Mouse (Mus musculus) thymus, postnatal 14 days (tissue): ENCODE data around the gene Tekt3.

Experiments used
- DNase-seq: peaks from one replicate; pipeline ENCODE4 v3.0.0; 2021

The Tekt3 gene

GRCm38 (mm10) chr11:63061446-63061845 is at the start of gene Tekt3:
Gene Tekt3 (plus strand): TSS chr11:63061654.
- DNase-seq: no peak

GRCm38 (mm10) chr11:63017327-63018082 is 43.9 kb upstream of the Tekt3 start:
- no peak for DNase-seq

- DNase-seq: no peak
Measured at GRCm38 (mm10) chr11:63018083-63018622, 43.3 kb upstream of the Tekt3 start.

- no peak for DNase-seq
Measured at GRCm38 (mm10) chr11:63020633-63021032, 40.8 kb upstream of the Tekt3 start.

GRCm38 (mm10) chr11:63021141-63021806 is 40.2 kb upstream of the Tekt3 start:
- no peak for DNase-seq

- no peak for DNase-seq
Measured at GRCm38 (mm10) chr11:63023461-63023860, 38.0 kb upstream of the Tekt3 start.

GRCm38 (mm10) chr11:63024136-63024535 is 37.3 kb upstream of the Tekt3 start:
- DNase-seq: no peak

GRCm38 (mm10) chr11:63025476-63025875 is 36.0 kb upstream of the Tekt3 start:
- no peak for DNase-seq

- DNase-seq: no peak
Measured at GRCm38 (mm10) chr11:63026651-63027141, 34.8 kb upstream of the Tekt3 start.

- DNase-seq: no peak
Measured at GRCm38 (mm10) chr11:63028131-63028530, 33.3 kb upstream of the Tekt3 start.

GRCm38 (mm10) chr11:63029148-63029714 is 32.2 kb upstream of the Tekt3 start:
- no peak for DNase-seq

- no peak for DNase-seq
Measured at GRCm38 (mm10) chr11:63029721-63030120, 31.7 kb upstream of the Tekt3 start.

GRCm38 (mm10) chr11:63035420-63036211 is 25.8 kb upstream of the Tekt3 start:
- DNase-seq: no peak

- no peak for DNase-seq
Measured at GRCm38 (mm10) chr11:63040002-63040661, 21.3 kb upstream of the Tekt3 start.

- no peak for DNase-seq
Measured at GRCm38 (mm10) chr11:63045771-63046170, 15.7 kb upstream of the Tekt3 start.

GRCm38 (mm10) chr11:63046380-63046779 is 15.1 kb upstream of the Tekt3 start:
- no peak for DNase-seq

- DNase-seq: no peak
Measured at GRCm38 (mm10) chr11:63050362-63050932, 11.0 kb upstream of the Tekt3 start.

- DNase-seq: no peak
Measured at GRCm38 (mm10) chr11:63051041-63051440, 10.4 kb upstream of the Tekt3 start.

GRCm38 (mm10) chr11:63051996-63052395 is 9.5 kb upstream of the Tekt3 start:
- DNase-seq: no peak

- DNase-seq: no peak
Measured at GRCm38 (mm10) chr11:63055596-63055995, 5.9 kb upstream of the Tekt3 start.

GRCm38 (mm10) chr11:63058375-63058952 is 3.0 kb upstream of the Tekt3 start:
- no peak for DNase-seq
